Mouse (Mus musculus): ENCODE results near the gene Edem2.

The Edem2 gene

DNA sequence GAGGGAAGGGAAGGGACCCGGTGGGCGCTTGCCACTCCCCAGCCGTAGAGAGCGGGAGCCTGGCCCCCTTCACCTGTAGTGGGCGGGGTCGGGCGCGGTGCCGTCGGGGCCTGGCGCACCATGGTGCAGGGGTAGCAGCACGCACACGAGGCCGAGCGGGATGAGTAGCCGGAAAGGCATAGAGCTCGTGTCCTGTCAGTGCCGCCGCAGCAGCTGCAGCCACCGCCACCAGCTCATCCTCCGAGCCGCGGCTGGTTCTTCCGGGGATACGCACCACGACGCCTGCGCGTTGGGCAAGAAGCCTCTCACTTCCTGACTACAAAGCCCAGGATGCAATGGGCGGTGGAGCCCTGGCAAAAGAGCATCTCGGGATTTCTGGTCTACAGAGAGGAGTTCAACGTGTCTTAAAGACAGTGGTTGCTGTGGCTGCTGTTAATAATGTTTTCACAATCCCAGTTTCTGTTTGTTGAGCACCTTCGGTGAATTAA is at the start of gene Edem2:
Edem2 (minus strand) TSS at position 318 of the 488 bp plus-strand sequence.
- in situ Hi-C loops (cut with MboI): no loop called here

DNA sequence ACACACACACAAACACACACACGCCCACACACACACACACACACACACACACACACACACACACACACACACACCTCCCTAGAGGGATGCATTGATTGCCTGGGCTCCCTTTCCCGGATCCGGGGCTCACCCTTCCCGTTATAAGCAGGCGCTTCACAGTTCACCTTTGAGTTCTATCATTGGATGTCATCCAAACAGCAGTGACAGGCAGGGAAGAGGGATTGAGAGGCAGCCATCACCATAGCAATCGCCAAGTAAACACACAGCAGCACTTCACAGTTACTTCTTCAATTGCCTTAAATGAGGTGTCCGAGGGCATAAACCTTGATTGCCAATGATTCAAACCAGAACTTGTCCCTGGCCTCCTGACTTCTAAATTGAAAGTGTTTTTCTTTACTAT is 49.8 kb upstream of the Edem2 start:
- in situ Hi-C loops (cut with MboI): no loop called here

DNA sequence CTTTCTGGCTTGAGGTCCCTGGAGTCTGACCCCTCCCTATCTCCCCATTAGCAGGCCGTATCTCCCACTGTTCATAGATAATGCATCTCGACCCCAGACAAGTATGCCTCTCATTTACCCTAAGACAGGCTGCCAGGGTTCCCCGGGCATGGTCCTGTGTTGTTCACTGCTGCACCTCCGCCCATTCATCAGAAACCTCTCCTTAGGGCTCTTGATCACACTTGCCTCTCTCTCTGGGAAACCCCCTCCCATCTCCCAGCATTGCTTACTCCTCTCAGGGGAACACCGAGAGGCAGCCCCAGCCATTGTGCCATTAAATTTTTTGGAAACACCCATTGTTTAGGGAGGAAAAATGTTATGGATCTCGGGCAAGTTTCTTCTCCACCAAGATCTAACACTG is 48.7 kb upstream of the Edem2 start:
- in situ Hi-C loops (cut with MboI): no loop called here

DNA sequence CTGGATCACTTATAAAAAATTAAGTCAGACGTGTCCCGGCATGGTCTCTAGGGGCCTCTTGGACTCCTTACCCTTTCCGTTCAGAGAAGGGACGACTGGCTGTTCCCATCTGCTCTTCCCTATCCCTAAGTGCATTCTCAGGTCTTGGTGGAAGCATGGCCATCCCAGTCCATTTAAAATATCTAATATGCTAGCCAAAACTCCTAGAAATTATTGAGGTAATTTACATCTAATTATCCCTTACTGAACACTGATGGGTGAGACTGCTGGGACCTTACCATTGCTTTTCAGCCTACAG is 48.4 kb upstream of the Edem2 start:
- in situ Hi-C loops (cut with MboI): no loop called here

DNA sequence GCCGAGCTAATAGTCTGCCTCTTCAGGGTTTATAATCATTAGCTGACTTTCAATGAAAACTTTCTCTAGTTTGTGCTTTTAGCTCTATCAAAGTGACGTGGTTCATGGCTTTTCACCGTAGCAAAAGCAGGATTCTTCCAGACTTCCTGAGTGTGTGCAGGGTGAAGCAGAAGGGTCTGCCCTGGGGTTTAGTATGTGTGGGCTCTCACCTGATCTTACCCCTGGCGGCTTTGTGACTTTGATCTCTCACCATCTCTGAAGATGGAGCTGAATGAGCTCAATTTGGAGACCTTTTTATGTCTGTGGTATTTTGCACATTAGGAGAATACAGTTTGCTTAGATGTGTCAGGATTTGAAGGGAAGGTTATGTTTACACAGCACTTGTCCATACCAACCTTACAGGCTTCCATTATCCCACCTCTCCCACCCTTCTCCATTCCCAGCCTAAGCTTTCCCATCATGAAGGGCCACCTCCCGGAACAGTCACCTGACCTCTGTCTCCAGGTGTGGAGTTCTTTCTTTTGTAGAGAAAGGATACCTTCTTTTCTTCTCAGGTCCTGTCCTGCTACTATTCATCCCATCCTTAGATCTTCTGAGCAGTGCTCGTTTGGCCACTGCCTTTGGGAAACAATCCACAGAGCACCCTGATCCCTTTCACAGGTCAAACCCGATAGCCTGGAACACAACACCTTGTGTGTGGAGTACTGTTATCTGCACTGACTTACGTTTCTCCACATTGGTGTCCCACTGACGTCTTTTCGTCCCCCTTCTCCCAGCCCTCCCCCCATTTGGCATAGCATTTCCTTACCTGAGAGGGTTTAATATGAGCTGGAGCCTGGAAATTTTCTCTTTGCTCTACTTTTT is 47.8 kb upstream of the Edem2 start:
- in situ Hi-C loops (cut with MboI): no loop called here

DNA sequence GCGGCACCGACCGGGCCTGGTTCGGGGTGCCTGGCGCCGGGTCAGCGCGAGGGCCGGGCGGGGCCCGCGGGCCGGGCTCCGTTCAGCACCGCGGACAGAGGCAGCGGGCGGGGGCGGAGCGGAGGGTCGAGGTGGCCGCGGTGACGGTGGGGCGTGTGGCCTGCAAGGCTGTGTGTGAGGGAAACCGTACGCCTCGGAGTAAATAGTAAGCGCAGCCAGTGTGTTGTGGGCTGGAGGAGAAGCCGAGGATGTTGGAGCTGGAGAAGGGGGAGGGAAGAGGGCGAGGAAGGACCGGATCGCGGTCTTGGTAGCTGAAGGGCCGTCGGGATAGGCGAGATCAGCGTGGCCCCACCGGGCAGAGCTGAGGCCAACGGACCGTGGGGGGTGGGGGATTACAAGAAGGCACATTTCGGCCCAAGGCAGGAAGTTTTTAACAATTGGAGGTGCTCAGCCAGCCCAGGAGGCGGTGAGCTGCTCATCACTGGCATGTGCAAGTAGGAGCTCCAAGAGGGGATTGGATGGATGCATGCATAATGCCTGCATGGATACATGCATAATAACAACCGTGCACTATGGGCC is 46.5 kb upstream of the Edem2 start:
- in situ Hi-C loops (cut with MboI): no loop called here

DNA sequence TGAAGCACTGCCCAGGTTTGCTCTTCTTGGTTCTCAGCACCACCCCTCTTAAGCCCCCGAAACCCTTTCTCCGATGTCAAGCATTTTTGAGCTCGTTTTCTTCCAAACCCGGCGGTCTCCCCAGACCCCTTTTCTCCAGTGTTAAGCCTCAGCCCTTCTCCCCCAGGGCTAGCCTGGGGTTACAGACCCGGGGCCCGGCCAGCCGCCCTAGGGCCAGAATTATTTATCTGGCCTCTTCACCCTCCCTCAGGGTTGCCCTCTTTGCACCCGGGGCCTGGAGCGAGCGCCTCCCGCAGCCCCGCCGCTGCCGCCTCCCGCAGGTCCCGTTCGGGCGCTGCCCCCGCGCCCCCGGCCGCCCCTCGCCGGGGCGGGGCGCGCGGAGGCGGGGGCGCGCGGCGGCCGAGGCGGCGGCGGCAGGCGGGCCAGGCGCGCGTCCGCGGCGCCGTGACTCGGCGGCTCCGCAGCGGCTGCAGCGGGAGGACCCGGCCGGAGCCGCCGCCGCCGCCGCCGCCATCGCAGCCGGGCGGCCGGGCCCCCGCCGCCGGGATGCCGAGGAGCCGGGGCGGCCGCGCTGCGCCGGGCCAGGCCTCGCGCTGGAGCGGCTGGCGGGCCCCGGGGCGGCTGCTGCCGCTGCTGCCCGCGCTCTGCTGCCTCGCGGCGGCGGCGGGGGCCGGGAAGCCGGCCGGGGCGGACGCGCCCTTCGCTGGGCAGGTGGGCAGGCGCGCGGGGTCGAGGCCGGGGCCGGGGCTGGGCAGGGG is 45.8 kb upstream of the Edem2 start, which contains the start of gene Mmp24:
Mmp24 (plus strand) TSS at position 416 of the 758 bp plus-strand sequence.
- in situ Hi-C loops (cut with MboI): loop anchor here (25.0 kb wide), 2 partner anchors 113 to 263 kb away; partner anchors contain the start of genes Acss2 and Ggt7

DNA sequence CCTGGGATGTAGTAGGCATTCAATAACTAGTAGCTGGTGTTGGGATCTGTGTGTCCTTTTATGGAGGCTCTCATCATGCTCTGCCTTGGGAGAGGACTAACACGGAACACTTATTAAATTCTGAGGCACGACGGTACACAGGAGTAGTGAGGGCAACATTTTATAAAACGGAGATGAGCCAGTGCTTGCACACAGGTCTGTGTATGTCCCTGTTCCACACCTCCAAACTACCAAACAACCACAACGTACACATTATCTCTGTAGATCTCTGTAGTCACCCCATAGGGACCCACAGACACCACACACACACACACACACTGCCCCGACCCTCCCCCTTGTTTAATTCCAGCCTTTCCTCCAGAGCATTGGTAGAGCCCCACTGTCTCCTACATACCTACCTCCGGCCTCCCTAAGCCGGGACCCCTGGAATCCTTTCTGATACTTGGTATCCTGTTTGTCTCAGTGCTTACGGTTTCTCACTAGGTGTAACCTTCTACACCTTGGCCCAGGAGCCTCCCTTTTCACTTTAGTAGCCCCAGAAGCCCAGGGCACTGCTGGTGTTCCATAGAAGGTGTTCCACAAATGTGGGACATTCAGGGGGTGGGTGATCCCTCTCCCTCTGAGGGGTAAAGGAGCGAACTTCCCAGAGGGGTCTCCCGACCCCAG is 45.1 kb upstream of the Edem2 start:
- in situ Hi-C loops (cut with MboI): loop anchor here (25.0 kb wide), 2 partner anchors 112 to 262 kb away; partner anchors contain the start of genes Acss2 and Ggt7

DNA sequence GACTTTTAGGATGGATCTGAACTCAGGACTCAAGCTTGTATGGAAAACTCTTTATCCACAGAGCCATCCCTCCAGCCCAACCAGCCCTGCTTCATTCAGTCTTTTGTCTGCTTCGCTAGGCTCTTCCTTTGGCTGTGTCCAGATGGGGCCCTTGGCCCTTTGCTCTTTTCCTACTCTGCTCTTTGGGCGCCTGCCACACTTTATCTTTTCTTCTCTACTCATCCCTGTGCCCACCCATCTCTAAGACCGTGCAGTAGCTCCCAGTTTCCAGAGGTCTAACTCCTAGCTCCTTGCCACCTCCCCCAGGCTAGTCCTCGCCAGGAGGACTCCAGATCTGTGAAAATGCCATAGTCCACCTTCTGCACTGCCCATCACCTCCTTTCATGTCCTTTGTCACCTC is 44.4 kb upstream of the Edem2 start:
- in situ Hi-C loops (cut with MboI): loop anchor here (25.0 kb wide), 2 partner anchors 111 to 261 kb away; partner anchors contain the start of genes Acss2 and Ggt7

DNA sequence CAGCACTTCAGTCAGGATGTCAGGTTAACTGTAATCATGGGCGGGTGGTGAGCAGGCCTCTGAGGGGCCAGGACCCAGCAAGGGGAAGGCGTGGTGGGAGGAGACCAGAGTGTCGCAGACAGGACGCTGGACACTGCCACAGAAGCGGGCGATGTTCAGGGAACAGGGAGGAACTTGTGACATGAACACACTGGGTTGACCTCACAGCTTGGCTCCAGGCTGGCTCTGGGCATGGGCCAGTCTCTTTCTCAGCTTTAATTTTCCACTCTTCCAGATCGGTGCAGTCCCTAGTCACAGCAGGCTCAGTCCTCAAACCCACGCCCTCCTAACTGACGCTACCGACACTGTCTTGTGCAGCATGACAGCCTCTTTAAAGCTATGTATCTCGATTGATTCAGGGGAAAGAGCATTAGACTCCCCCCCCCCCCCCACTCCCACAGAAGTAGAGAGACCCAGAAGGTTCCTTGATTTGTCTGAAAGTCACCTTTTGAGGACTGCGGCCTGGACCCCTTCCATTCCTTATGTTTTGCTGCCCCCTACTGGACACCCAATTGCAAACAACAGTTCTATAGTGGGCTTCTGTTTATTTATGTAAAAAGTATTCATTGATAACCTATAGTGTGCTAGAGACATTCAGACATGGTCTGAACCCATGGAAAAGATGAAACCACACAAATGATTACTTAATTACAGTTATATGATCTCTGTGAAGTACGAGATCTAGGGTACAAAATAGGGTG is 35.6 kb upstream of the Edem2 start:
- in situ Hi-C loops (cut with MboI): loop anchor here (25.0 kb wide), 2 partner anchors 103 to 253 kb away; partner anchors contain the start of genes Acss2 and Ggt7

DNA sequence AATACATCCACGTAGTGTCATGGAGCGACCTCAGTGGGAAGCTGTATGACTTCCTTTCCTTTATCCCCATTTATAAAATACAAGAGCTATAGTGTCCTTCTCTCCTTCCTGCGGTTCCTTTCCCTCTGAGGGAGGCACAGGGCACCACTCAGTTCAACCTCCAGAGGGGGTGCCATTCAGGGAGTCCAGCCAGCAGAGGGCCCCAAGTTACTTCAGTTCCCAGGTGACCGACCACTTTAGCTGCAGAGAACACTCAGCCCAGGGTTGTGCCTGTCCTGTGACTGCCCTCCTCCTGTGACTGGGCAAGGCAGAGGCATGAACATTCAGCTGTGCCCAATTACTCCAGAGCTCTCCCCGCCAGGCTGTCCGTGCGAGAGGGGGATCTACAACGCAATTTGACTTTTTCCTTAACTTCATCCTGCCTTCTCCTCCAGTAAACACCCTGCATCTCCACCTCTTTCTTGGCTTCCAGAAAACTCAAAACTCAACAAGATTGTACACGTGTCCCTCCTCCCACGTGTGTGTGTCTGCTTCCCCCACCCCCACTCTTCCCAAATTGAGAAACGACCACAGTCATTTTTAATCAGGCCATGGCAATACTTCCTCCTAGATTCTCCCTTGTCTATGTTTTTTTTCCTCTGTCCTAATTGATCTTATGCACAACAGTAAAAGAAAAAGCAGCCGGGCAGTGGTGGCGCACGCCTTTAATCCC is 27.7 kb upstream of the Edem2 start:
- in situ Hi-C loops (cut with MboI): loop anchor here (25.0 kb wide), 2 partner anchors 95 to 245 kb away; partner anchors contain the start of genes Acss2 and Ggt7

DNA sequence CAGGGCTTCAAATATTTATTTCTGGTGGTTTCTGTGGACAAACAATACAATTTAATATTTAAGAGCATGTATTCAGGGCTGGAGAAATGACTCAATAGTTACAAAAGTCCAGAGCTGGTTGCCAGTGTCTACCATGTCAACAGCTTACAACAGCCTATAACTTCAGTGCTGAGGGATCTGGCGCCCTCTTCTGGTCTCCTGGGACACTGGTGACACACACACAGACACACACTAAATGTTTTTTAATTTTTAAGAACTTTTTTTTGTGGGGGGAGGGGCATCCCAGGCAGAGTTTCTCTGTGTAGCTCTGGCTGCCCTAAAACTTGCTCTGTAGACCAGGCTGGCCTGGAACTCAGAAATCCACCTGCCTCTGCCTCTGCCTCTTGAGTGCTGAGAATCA is 26.5 kb upstream of the Edem2 start:
- in situ Hi-C loops (cut with MboI): loop anchor here (25.0 kb wide), 2 partner anchors 93 to 243 kb away; partner anchors contain the start of genes Acss2 and Ggt7

DNA sequence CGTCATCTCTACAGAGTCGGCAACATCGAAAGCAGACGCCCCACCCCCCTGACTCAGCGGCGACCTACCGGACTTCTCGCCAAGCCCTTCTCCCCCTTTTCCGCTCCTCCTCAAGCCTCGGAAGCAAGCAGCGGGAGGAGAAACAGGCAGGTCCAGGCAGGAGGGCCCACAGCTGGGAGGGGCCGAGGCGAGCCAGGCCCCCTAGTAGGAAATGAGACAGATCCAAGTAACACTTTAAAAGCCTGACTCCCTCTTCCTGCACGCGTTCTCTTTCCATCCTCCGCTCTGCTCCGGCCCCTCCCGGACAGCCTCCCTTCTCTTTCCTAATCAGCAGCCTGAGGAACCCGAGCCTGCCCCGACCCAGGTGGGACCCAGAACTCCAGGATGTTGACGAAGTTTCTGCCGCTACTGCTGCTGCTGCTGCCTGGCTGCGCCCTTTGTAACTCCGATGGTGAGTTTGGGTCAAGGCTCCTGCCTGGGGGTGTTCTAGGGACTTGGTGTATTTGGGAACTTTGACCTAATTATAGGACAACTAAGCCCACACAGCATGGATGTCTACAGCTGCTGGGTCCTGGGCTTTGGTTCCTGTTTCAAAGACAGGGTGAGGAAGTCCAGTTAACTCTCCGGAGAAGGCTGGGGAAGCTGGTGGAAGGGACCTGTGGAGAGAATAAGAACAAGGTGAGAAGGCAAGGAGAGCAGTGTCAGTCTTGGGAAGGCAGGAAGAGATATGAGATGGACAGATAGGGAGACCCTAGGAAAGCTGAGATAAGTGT is 21.9 kb upstream of the Edem2 start, which contains the start of gene Procr:
Procr (plus strand) TSS at position 104 of the 773 bp plus-strand sequence.
- in situ Hi-C loops (cut with MboI): loop anchor here (25.0 kb wide), 2 partner anchors 89 to 239 kb away; partner anchors contain the start of genes Acss2 and Ggt7

DNA sequence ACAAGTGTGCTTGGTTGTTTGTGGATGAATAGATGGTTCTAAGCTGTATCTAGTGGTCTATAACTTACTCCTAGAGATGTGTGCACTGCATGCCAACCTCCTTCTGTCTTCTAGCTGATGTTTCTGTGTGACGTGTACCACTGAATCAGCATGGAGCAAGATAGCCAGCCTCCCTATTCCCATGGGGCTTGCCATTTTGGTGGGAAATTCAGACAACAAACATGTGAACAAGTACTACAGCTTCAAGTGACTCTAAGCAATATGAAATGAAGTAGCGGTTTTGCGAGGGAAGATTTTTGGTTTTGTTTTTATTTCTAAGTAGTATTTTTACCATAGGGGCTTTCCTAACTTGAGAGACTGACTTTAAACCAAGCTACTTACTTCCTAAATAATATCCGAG is 20.1 kb upstream of the Edem2 start:
- in situ Hi-C loops (cut with MboI): no loop called here

DNA sequence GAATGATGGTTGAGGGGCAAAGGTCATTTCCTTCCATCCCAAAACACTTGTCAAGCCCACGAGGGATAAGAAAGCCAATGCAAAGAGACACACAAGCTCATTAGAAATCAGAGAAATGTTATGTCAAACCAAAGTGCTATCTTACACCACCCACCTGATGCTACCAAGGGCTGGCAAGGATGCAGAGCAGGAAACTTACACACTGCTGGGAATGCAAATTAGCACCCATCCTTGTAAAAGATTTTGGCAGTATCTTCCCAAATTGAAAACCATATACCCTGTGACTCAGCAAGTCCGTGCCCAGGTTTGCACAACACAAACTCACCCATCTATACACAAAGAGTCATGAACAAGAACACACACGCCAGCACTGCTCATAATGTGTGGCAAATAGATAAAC is 16.2 kb upstream of the Edem2 start:
- in situ Hi-C loops (cut with MboI): no loop called here

DNA sequence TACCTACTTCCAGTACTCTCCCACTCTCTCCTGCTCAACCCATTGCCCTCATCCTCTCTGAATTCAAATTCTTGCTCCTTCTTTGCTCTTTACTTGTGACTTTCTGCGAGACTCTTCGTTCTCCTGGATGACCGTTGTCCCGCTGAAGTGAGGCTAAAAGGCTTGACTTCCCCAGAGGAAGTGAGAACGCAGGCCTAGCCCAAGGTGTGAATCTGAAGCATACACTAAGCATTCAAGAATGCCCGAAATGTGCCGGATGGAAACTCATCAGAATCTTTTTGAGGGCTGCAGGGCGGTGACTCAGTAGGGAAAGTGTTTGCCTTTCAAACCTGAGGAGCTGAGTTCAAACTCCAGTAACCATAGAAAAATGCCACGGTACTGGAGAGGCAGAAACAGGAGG is 14.1 kb upstream of the Edem2 start:
- in situ Hi-C loops (cut with MboI): no loop called here

DNA sequence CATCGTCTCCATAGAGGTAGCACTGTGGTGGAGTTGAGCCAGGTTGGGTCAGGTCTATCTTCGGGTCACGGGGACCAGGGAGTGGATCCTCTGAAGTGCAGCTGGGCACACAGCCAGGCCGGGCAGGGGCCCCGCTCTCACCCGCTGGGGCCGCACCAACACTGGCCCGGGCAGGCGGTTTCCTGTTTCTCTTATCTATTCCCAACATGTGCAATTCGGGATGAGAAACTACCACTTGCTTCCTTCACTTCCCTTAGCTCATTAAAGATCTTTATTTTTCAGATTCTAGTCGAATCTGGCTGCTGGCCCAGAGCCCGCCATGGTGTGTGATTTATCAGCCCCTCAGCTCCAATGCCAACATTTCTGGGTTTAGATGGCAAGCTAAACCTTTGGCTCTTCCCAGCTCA is 13.7 kb upstream of the Edem2 start:
- in situ Hi-C loops (cut with MboI): no loop called here

DNA sequence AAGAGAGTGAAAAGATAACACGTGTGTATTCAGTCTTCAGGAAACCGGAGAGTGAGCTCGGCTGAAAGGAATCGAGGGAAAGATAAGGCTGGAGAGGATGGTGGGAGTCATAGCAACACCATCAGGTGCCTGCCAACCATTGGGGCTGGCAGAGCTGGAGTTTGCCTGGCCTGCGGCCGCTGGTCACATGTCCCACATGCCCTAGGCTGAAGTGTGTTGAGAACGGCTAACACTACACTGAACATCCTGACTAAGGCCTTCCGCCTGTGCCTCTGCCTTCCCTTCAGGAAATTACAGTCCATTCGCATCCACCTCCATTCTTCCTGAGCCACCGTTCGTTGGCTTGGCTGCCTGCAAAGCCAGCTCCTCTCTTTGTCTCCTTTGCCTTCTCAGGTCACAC is 12.9 kb upstream of the Edem2 start:
- in situ Hi-C loops (cut with MboI): no loop called here

DNA sequence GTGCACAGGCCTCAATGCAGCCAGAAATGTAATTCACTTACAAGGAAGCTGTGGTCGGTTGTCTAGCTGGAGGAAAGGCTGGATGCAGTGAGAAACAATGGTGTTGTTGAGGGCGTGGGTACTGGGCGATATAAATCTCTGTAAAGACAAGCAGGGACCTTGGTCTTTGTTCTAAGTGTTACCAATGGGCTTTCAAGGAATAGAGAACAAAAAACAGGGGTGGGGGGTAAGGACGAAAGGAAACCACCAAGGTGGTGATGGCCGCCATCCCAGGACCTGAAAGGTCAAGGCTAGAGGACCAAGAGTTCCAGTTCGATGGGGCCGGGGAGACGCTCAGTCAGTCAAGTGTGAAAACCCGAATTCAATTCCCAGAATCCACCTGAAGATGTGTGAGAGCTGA is 8.5 kb upstream of the Edem2 start:
- in situ Hi-C loops (cut with MboI): no loop called here

Data from mature B cell (primary cell).